Mouse (Mus musculus) gastrocnemius, postnatal 36 days (tissue): ENCODE measurements around the gene Wwox. TPM values are rescaled to one million over a fixed set of nuclear protein-coding genes. Genes with fewer than 3 reads are reported as not detected.

Experiments
- DNase-seq, 2 experiments: peaks; one replicate each; pipeline ENCODE4 v3.0.0; 2022
- intact Hi-C: fragments of 180-260 bp; cut with DNase I; formaldehyde crosslinking; loops from one replicate; pipeline ENCODE4 v1.15.1; 2025
- total RNA-seq, 2 experiments: library from RNA; stranded (reverse); gene quantifications; 2 replicates each; pipeline ENCODE4 v1.2.3; 2021

Gene Wwox
- total RNA-seq, 2 experiments from 2014 or later, result 7.4 to 7.5 TPM

GRCm38 (mm10) chr8:115348704-115349103, 909.2 kb downstream of the Wwox start:
- intact Hi-C loops, result no loop called here
- no peak for DNase-seq

- intact Hi-C loops, result no loop called here
- DNase-seq, result no peak
Observed at GRCm38 (mm10) chr8:115350707-115351106, 911.3 kb downstream of the Wwox start.

- DNase-seq, result peak; percentile 37 to 55
Observed at GRCm38 (mm10) chr8:115357663-115358335, 918.3 kb downstream of the Wwox start.

GRCm38 (mm10) chr8:115358481-115358880, 919.0 kb downstream of the Wwox start:
- no peak for DNase-seq
- intact Hi-C loops, result no loop called here

More at GRCm38 (mm10) chr8:115357663-115358335, 918.3 kb downstream of the Wwox start:
- intact Hi-C loops, result no loop called here

GRCm38 (mm10) chr8:115359701-115360100, 920.2 kb downstream of the Wwox start:
- intact Hi-C loops, result no loop called here
- DNase-seq, result no peak

- DNase-seq, result no peak
- intact Hi-C loops, result no loop called here
Observed at GRCm38 (mm10) chr8:115362518-115362917, 923.1 kb downstream of the Wwox start.

GRCm38 (mm10) chr8:115374957-115375356, 935.5 kb downstream of the Wwox start:
- intact Hi-C loops, result no loop called here
- no peak for DNase-seq

GRCm38 (mm10) chr8:115375361-115376047, 936.0 kb downstream of the Wwox start:
- DNase-seq, result no peak
- intact Hi-C loops, result no loop called here

- no peak for DNase-seq
- intact Hi-C loops, result no loop called here
Observed at GRCm38 (mm10) chr8:115377321-115377720, 937.9 kb downstream of the Wwox start.

- DNase-seq, result no peak
- intact Hi-C loops, result no loop called here
Observed at GRCm38 (mm10) chr8:115380017-115380416, 940.6 kb downstream of the Wwox start.

GRCm38 (mm10) chr8:115390921-115391504, 951.6 kb downstream of the Wwox start:
- intact Hi-C loops, result no loop called here
- no peak for DNase-seq

- no peak for DNase-seq
- intact Hi-C loops, result no loop called here
Observed at GRCm38 (mm10) chr8:115395840-115396239, 956.4 kb downstream of the Wwox start.

GRCm38 (mm10) chr8:115397981-115398380, 958.5 kb downstream of the Wwox start:
- no peak for DNase-seq
- intact Hi-C loops, result no loop called here

GRCm38 (mm10) chr8:115400013-115400720, 960.7 kb downstream of the Wwox start:
- intact Hi-C loops, result no loop called here
- DNase-seq, result no peak

Other genes starting within 250 kb of the Wwox start
- 1 to 10 TPM in 1 of 2 experiments, under 1 TPM in 1; 0.43 to 1.4 TPM for gene Vat1l, start 234.0 kb upstream of the Wwox start, total RNA-seq
- gene Clec3a, start 21.6 kb upstream of the Wwox start, total RNA-seq, result not detected